Mouse (Mus musculus) mouse embryonic stem cell (cell line): ENCODE results near the gene Wdcp.
"Not testable (repeated sequence)": the region's sequence is repeated elsewhere in the genome, so short reads cannot be mapped to it uniquely, and the experiment has no call there.

Experiments used
- in situ Hi-C, 2 experiments: fragments of 300-500 bp; cut with MboI; formaldehyde crosslinking; loops; 1 replicate in 1 of 2; 3 replicates in 1 of 2; pipeline ENCODE4 v1.14.3; 2019 to 2020; ENCODE audit warnings: low sequenced_read_pairs in 2 of 2, low pct_unique_long_range_greater_than_20kb in 1 of 2, mixed read lengths in 1 of 2; ENCODE audit not compliant: unreplicated experiment in 1 of 2

Wdcp gene

DNA sequence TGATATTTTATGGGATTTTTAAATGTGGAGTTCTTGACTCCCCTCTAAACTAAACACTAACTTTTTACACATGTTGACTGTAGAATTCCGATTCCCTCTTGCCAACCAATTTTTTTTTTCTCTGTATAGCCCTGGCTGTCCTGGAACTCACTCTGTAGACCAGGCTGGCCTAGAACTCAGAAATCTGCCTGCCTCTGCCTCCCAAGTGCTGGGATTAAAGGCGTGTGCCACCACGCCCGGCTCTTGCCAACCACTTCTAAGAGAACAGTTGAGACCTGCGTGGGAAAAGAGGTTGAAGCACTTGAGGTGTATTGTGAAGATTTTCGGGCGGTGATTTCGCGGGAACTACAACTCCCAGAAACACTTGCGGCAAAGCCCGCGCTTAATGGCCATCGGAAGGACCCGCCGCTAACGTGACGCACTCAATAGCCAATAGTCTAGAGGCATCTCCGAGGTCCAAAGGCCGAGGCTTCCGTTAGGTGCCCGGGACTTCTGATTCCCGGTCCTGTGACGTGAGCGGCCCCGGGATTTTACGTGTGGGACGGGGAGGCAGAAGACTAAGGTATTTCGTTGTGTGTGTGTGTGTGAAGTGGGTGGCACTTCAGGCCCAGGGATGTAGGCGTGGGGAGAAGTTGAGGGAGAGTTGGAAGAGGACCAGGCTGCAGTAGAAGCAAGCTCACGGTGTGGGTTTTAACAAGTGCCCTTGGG is at the start of gene Wdcp:
Gene Wdcp (plus strand): TSS at position 414 of the 708 bp plus-strand sequence.
- in situ Hi-C loops = no loop called here

- in situ Hi-C loops = no loop called here
Measured at GRCm38 (mm10) chr12:4793718-4794117, 49.4 kb upstream of the Wdcp start.

GRCm38 (mm10) chr12:4797471-4797870 is 45.6 kb upstream of the Wdcp start:
- in situ Hi-C loops = not testable (repeated sequence)

- in situ Hi-C loops = no loop called here
Measured at GRCm38 (mm10) chr12:4811036-4811435, 32.1 kb upstream of the Wdcp start.

GRCm38 (mm10) chr12:4811705-4812104 is 31.4 kb upstream of the Wdcp start:
- in situ Hi-C loops = no loop called here

GRCm38 (mm10) chr12:4813636-4814035 is 29.5 kb upstream of the Wdcp start:
- in situ Hi-C loops = no loop called here

- in situ Hi-C loops = no loop called here
Measured at GRCm38 (mm10) chr12:4816680-4817360, 26.3 kb upstream of the Wdcp start.

GRCm38 (mm10) chr12:4817361-4818101 is 25.6 kb upstream of the Wdcp start, which contains the start of gene Sf3b6:
Gene Sf3b6, plus strand, starts transcription at chr12:4817544.
- in situ Hi-C loops = no loop called here

DNA sequence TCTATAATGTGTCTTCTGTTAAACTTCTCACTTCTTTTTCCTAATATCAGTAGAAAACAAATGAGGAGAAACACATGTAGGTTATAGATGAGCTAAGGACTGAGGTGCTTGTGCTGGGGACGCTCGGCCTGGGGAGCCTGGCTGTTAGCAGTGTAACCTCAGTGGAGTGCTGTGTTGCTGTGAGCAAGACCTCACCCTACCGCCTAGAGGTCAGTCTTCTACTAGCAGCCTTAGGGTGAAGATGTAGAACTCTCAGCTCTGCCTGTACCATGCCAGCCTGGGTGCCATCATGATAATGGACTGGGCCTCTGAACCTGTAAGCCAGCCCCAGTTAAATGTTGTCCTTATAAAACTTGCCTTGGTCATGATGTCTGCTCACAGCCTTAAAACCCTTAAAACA is 15.8 kb upstream of the Wdcp start:
- in situ Hi-C loops = no loop called here

GRCm38 (mm10) chr12:4836959-4837358 is 6.1 kb upstream of the Wdcp start:
- in situ Hi-C loops = no loop called here

DNA sequence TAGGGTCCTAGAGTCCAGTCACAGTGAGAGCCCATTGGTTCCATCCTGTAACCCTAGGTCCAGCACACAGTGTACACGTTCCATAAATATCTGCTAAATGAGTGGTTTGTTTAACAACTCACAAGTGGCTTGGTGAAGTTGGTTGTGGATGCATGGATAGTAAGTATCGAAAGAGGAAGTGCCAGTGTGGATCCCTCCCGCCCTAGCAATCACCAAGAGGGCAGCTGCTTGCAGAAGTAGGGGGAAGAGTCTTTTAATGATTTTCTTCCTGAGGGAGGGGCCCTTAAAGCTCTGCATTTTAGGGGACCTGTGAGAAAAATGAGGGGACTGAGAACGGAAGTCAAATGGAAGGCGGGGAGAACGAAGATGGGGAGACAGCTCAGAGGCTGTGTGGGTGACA is 3.1 kb upstream of the Wdcp start:
- in situ Hi-C loops = no loop called here

- in situ Hi-C loops = no loop called here
Measured at GRCm38 (mm10) chr12:4840741-4841140, 2.4 kb upstream of the Wdcp start.

DNA sequence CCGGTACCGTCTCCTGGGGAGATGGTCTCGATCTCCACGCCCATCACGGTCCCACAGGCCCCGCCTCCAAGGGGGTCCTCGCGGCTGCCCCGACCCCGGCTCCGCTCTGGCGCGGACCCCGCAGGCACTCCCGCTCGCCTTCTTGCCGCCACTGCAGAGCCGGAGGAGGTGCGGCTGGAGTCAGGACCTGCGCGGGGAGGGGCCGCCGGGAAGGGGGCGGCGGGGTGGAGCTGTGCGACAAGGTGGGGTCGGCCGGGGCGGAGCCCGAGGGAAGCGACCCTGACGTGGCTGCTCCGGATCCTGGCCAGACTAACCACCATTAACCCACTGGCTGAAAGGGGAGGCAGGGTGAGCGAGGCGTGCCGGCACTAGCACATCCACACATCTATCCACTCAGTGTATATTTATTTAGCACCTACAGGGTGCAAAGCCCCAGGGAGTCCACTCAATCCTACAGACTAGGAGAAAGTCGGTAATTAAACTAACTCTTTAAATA is 1.7 kb upstream of the Wdcp start, which contains the start of gene Fkbp1b:
Gene Fkbp1b (minus strand): TSS at position 200 of the 496 bp plus-strand sequence.
- in situ Hi-C loops = no loop called here

- in situ Hi-C loops = no loop called here
Measured at GRCm38 (mm10) chr12:4842456-4842855, 647 bp upstream of the Wdcp start.

- in situ Hi-C loops = no loop called here
Measured at GRCm38 (mm10) chr12:4843741-4844140, 638 bp downstream of the Wdcp start.

GRCm38 (mm10) chr12:4856160-4856559 is 13.1 kb downstream of the Wdcp start:
- in situ Hi-C loops = no loop called here

- in situ Hi-C loops = no loop called here
Measured at GRCm38 (mm10) chr12:4856834-4857233, 13.7 kb downstream of the Wdcp start.

DNA sequence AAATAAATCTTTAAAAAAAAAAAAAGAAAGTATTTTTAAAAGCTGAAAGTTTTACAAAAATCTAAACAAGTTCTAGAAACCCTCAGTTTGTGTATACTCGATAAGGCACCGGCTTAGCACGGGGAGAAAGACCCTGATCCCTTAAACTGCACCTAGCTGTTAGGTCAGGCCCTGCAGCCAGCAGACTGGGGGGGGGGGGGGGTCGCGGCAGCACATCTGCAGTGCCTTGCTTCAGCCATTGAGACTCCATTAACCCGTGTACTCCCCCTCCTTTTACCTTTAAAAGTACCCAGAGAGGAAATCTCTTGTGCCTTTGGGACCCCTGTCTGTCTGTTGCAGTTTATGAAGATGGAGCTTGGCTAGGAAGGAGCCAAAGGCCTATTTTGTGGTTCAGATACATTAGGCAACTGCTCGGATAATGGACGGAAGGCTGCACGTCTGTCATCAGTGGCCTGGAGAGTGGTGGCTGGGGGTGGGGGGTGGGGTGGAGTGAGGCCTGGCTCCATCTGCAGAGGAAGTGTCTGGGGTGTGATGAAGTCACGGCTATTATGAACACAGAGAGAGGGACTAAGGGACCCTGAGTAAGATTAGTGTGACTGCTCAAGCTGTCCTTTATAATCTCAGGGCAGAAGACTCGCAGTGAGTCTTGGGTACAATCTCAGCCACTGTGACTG is 16.3 kb downstream of the Wdcp start:
- in situ Hi-C loops = no loop called here

DNA sequence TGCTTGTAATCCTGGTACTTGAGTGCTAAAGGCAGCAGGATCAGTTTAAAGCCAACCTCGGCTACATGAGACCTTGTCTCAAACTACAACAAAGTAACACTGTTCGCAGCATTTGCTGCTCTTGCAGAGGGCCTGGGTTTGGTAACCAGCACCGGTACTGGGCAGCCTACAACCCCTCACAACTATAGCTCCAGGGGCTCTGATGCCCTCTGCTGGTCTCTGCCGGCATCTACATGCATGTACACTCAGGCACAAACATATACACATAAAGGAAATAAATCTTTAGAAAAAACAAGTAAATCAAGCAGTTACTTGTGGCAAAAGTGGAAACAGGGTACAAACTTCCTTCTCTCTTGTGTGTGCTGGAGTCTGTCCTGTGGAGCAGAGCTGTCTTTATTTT is 19.6 kb downstream of the Wdcp start:
- in situ Hi-C loops = no loop called here
